Comparison of ENCODE assay signal across 9 mouse cellular contexts in genomic region chr12:101816810-101817209, GRCm38 (mm10). TPM values are rescaled to one million over a fixed set of nuclear protein-coding genes. Genes with fewer than 3 reads are reported as not detected.
DNase-seq lines count a peak whose midpoint lies in the region; ATAC-seq and TF ChIP-seq lines count a peak whose summit lies in the region.
"Had no signal": no experiment of that assay in that cellular context is flagged by ENCODE, and none has a peak within 500 bp of the region (broad histone marks: within the 10 kb centered on the region; RNA-seq: fewer than 3 reads in every experiment).

No protein-coding gene starts in this region.

- H3K9me3 ChIP-seq in heart, embryonic 15.5 days (replicated peaks) = no peaks in the 10 kb centered on the region
- H3K9me3 ChIP-seq in CH12.LX (replicated peaks; ENCODE audit: low read length) = no peaks in the 10 kb centered on the region
- H3K9me3 ChIP-seq in embryonic facial prominence, embryonic 12.5 days = no peaks in the 10 kb centered on the region
- no peaks in the 10 kb centered on the region for H3K9me3 ChIP-seq in lung, postnatal 0 days (ENCODE audit: low read length)

- H3K79me2 ChIP-seq in CH12.LX (replicated peaks; ENCODE audit: control insufficient read depth, extremely low read depth, insufficient read depth, poor library complexity, severe bottlenecking) = no peaks in the 10 kb centered on the region

- WGBS in heart, embryonic 15.5 days = 37% methylated on average over 5 of the region's 5 CpGs
- WGBS in embryonic facial prominence, embryonic 12.5 days = 46% methylated on average over 5 of the region's 5 CpGs
- 42% methylated on average over 5 of the region's 5 CpGs for WGBS in lung, postnatal 0 days

- TF ChIP-seq CTCF in CH12.LX (conservative IDR thresholded peaks at IDR 0.05 in 1 of 2, IDR thresholded peaks at IDR 0.05 in 1 of 2; ENCODE audit: low read depth in 2 of 2, low read length in 2 of 2) = peak in 1 of 2 experiments; percentile 76; a peak in 2 of 4 replicates
- TF ChIP-seq CTCF in lung, postnatal 0 days (IDR thresholded peaks at IDR 0.05) = peak; percentile 72

- no peak for ATAC-seq in heart, embryonic 15.5 days (replicated peaks; ENCODE audit: insufficient number of reproducible peaks, insufficient read depth, low FRiP score, low read depth)
- no peak for ATAC-seq in embryonic facial prominence, embryonic 12.5 days (ENCODE audit: insufficient number of reproducible peaks, insufficient read depth, low FRiP score, low TSS enrichment)
- ATAC-seq in lung, postnatal 0 days = peak; percentile 58
- ATAC-seq: inflammation-experienced regulatory T-cells, adult 6 months had no signal

- H3K27ac ChIP-seq in heart, embryonic 15.5 days = no peak overlapping the region
- H3K27ac ChIP-seq in CH12.LX (ENCODE audit: insufficient read depth, low read depth) = no peak overlapping the region
- no peak overlapping the region for H3K27ac ChIP-seq in embryonic facial prominence, embryonic 12.5 days
- H3K27ac ChIP-seq in lung, postnatal 0 days (ENCODE audit: low read length) = no peak overlapping the region

- peak overlapping the region; percentile 12 for H3K4me2 ChIP-seq in heart, embryonic 15.5 days
- H3K4me2 ChIP-seq in CH12.LX (ENCODE audit: insufficient read depth, low read depth, poor library complexity, severe bottlenecking) = peak overlapping the region; percentile 64; the same call in 1 of the 2 replicates
- H3K4me2 ChIP-seq in embryonic facial prominence, embryonic 12.5 days (replicated peaks) = peak overlapping the region; percentile 62
- peak overlapping the region; percentile 92 for H3K4me2 ChIP-seq in lung, postnatal 0 days (replicated peaks; ENCODE audit: low read depth, low read length)

- H3K27me3 ChIP-seq in heart, embryonic 15.5 days = no peaks in the 10 kb centered on the region
- no peaks in the 10 kb centered on the region for H3K27me3 ChIP-seq in CH12.LX (replicated peaks)
- no peaks in the 10 kb centered on the region for H3K27me3 ChIP-seq in embryonic facial prominence, embryonic 12.5 days
- no peaks in the 10 kb centered on the region for H3K27me3 ChIP-seq in lung, postnatal 0 days (replicated peaks; ENCODE audit: insufficient read depth, low read length)

- intact Hi-C loops in heart, postnatal 25 days (cut with DNase I) = loop anchor here (5.0 kb wide), 1 partner anchor 50 kb away; no protein-coding TSS in a partner anchor

- no peak for TF ChIP-seq EP300 in CH12.LX (IDR thresholded peaks at IDR 0.05; ENCODE audit: low read length)
- TF ChIP-seq EP300 in lung, postnatal 0 days (IDR thresholded peaks at IDR 0.05) = no peak

- no peak overlapping the region for H3K9ac ChIP-seq in heart, embryonic 15.5 days
- no peak overlapping the region for H3K9ac ChIP-seq in CH12.LX (ENCODE audit: insufficient read depth, low read depth)
- H3K9ac ChIP-seq in embryonic facial prominence, embryonic 12.5 days = no peak overlapping the region
- no peak overlapping the region for H3K9ac ChIP-seq in lung, postnatal 0 days (replicated peaks; ENCODE audit: low read depth)

- H3K4me1 ChIP-seq in heart, embryonic 15.5 days (replicated peaks) = peaks cover 13% of the 10 kb centered on the region
- peaks cover 3% of the 10 kb centered on the region in 2 experiments; a peak in 2 of 4 replicates for H3K4me1 ChIP-seq in CH12.LX (ENCODE audit: control insufficient read depth in 1 of 2, insufficient read depth in 2 of 2)
- H3K4me1 ChIP-seq in embryonic facial prominence, embryonic 12.5 days = peaks cover 15% of the 10 kb centered on the region
- H3K4me1 ChIP-seq in lung, postnatal 0 days (ENCODE audit: insufficient read depth, low read depth, low read length) = peaks cover 12% of the 10 kb centered on the region; the same call in 1 of the 2 replicates

- DNase-seq in heart, postnatal 25 days (ENCODE audit: low spot score) = no peak
- peak; percentile 31 for DNase-seq in CH12.LX (ENCODE audit: extremely low read depth)
- DNase-seq in lung, postnatal 0 days (ENCODE audit: low spot score) = peak; percentile 75
- DNase-seq in cerebellum, adult 8-10 months = no peak
- DNase-seq in gastrocnemius, postnatal 10 days = no peak
- DNase-seq in cerebellum, postnatal 4 days (ENCODE audit: low spot score in 2 of 2) = no peak

- H3K36me3 ChIP-seq in heart, embryonic 15.5 days = no peaks in the 10 kb centered on the region
- H3K36me3 ChIP-seq in CH12.LX (replicated peaks in 1 of 2; ENCODE audit: control insufficient read depth in 1 of 2, insufficient read depth in 1 of 2, low read length in 1 of 2) = no peaks in the 10 kb centered on the region
- no peaks in the 10 kb centered on the region for H3K36me3 ChIP-seq in embryonic facial prominence, embryonic 12.5 days
- H3K36me3 ChIP-seq in lung, postnatal 0 days (ENCODE audit: insufficient read depth, low read length) = peaks cover under 1% of the 10 kb centered on the region; the same call in 1 of the 2 replicates

- dilution Hi-C loops in CH12.LX (cut with MboI; ENCODE audit: extremely low pct_ligation_motif_present, extremely low pct_unique_long_range_greater_than_20kb, low sequenced_read_pairs) = no loop called here

- TF ChIP-seq RAD21 in CH12.LX (IDR thresholded peaks at IDR 0.05; ENCODE audit: low read depth, low read length) = peak; percentile 62

- peak overlapping the region; percentile 32 for H3K4me3 ChIP-seq in heart, embryonic 15.5 days
- no peak overlapping the region for H3K4me3 ChIP-seq in CH12.LX (replicated peaks in 1 of 3; ENCODE audit: low read depth in 2 of 3, low read length in 2 of 3, poor library complexity in 1 of 3)
- H3K4me3 ChIP-seq in embryonic facial prominence, embryonic 12.5 days = peak overlapping the region; percentile 42
- H3K4me3 ChIP-seq in lung, postnatal 0 days (ENCODE audit: low read depth, low read length) = peak overlapping the region; percentile 8; the same call in 1 of the 2 replicates

- TF ChIP-seq POLR2A in CH12.LX (IDR thresholded peaks at IDR 0.05; ENCODE audit: low read depth, low read length) = no peak

- in situ Hi-C loops in CH12.LX (cut with MboI; ENCODE audit: low pct_ligation_motif_present, low pct_unique_long_range_greater_than_20kb, low sequenced_read_pairs) = loop anchor here (25.0 kb wide), 1 partner anchor 370 kb away; no protein-coding TSS in a partner anchor

TF ChIP-seq in CH12.LX, 34 proteins besides CTCF, POLR2A, EP300 and RAD21:
- TF ChIP-seq E2F4 (IDR thresholded peaks at IDR 0.05; ENCODE audit: insufficient replicate concordance, low read depth, low read length) (no peak), CHD2 (IDR thresholded peaks at IDR 0.05; ENCODE audit: low read length) (no peak), IRF4 (IDR thresholded peaks at IDR 0.05; ENCODE audit: low read depth, low read length) (peak; percentile 41; the same call in 1 of the 2 replicates), BHLHE40 (IDR thresholded peaks at IDR 0.05; ENCODE audit: low read depth, low read length) (no peak), GABPA (IDR thresholded peaks at IDR 0.05; ENCODE audit: insufficient replicate concordance, low read depth, low read length) (no peak), POLR2AphosphoS2 (IDR thresholded peaks at IDR 0.05; ENCODE audit: low read depth, low read length) (no peak), ETS1 (conservative IDR thresholded peaks at IDR 0.05; ENCODE audit: low read depth, low read length) (no peak), MAX (IDR thresholded peaks at IDR 0.05; ENCODE audit: low read length) (no peak), TCF12 (IDR thresholded peaks at IDR 0.05; ENCODE audit: low read depth, low read length) (no peak), MAFK (IDR thresholded peaks at IDR 0.05; ENCODE audit: insufficient replicate concordance, low read length) (no peak), MEF2A (IDR thresholded peaks at IDR 0.05; ENCODE audit: borderline replicate concordance, low read depth, low read length) (no peak), SIN3A (IDR thresholded peaks at IDR 0.05; ENCODE audit: low read length) (no peak), SMC3 (IDR thresholded peaks at IDR 0.05; ENCODE audit: low read depth, low read length) (peak; percentile 52), ZKSCAN1 (IDR thresholded peaks at IDR 0.05; ENCODE audit: borderline replicate concordance, low read depth, low read length) (no peak)

RNA-seq across cellular contexts. Expression of gene Fbln5, which starts 2.0 kb away (rescaled TPM):
- 215 and 348 TPM in 2 replicates for polyA plus RNA-seq in heart, embryonic 15.5 days (2015; fragmentation: Nextera tagmentation; extraction: Ambion mirVana)
- total RNA-seq in heart, postnatal 25 days (2021) = 10 to 100 TPM; 26.2 to 28.3 TPM
- total RNA-seq in CH12.LX (2012; rRNA removed) (0.46 and 3.2 TPM in 2 replicates), CH12.LX (2014; rRNA removed) (0.11 and 0.12 TPM in 2 replicates)
- 0.04 and 0.11 TPM in 2 replicates for polyA plus RNA-seq in CH12.LX (2012; ENCODE audit: insufficient read length, low read depth)
- 63.4 and 75.9 TPM in 2 replicates for polyA plus RNA-seq in embryonic facial prominence, embryonic 12.5 days (2016; fragmentation: Nextera tagmentation; extraction: Ambion mirVana)
- polyA plus RNA-seq in lung, postnatal 0 days (2015; fragmentation: Nextera tagmentation; extraction: Ambion mirVana) = 408 and 420 TPM in 2 replicates
- total RNA-seq in gastrocnemius, postnatal 10 days (2021) = 10 to 100 TPM; 47.8 to 56.1 TPM
- polyA plus RNA-seq: inflammation-experienced regulatory T-cells, adult 6 months had no signal

Comparison
In these comparisons a context has a peak if more than half of its experiments do, and no peak if none do; other contexts are left out.
1. H3K4me2 ChIP-seq: peak in every context shown above with its lines; median percentile 92 in lung, postnatal 0 days; 64 in CH12.LX; 62 in embryonic facial prominence, embryonic 12.5 days; 12 in heart, embryonic 15.5 days.
2. H3K4me3 ChIP-seq: peak in heart, embryonic 15.5 days (single experiment), embryonic facial prominence, embryonic 12.5 days (single experiment) and lung, postnatal 0 days (single experiment); none in CH12.LX (0 of 3).
3. DNase-seq: peak in CH12.LX (single experiment) and lung, postnatal 0 days (single experiment); none in heart, postnatal 25 days (single experiment), cerebellum, adult 8-10 months (single experiment), gastrocnemius, postnatal 10 days (single experiment) and cerebellum, postnatal 4 days (0 of 2).
4. RNA of gene Fbln5, which starts 2.0 kb away (polyA plus RNA-seq): 408 to 420 TPM in lung, postnatal 0 days, 215 to 348 TPM in heart, embryonic 15.5 days and 63.4 to 75.9 TPM in embryonic facial prominence, embryonic 12.5 days; 0.04 to 0.11 TPM in CH12.LX; every median in the first group is over 10 times any median in the second.